Mouse (Mus musculus) megakaryocyte, adult 5-6 weeks (primary cell): ENCODE data around the gene Arhgef3. TPM values are rescaled to one million over a fixed set of nuclear protein-coding genes. Genes with fewer than 3 reads are reported as not detected.

Experiments
- ATAC-seq: 2 replicates; pipeline ENCODE4 v1.8.0; 2016; ENCODE audit warnings: mild to moderate bottlenecking, inconsistent platforms; ENCODE audit not compliant: poor library complexity, severe bottlenecking
- total RNA-seq, 2 experiments: library from RNA; stranded (forward) in 1 of 2; stranded (reverse) in 1 of 2; fragments of 153-499, 151-499 nt in 1 of 2; fragments of 221-1000, 200-1000 nt in 1 of 2; gene quantifications; 2 replicates each; pipeline versions ENCODE4 v1.2.3 to v1.2.4; 2015 to 2017

The Arhgef3 gene
- total RNA-seq, 2 experiments from 2014 or later, result 40.5 to 58.8 TPM

GRCm38 (mm10) chr14:27108748-27109504 lies 5.8 kb upstream of the Arhgef3 start:
- ATAC-seq, result no peak

- ATAC-seq, result no peak
Observed at GRCm38 (mm10) chr14:27115275-27115660, 569 bp downstream of the Arhgef3 start.

- ATAC-seq, result no peak
Observed at GRCm38 (mm10) chr14:27115991-27116390, 1.3 kb downstream of the Arhgef3 start.

- ATAC-seq, result peak; percentile 57
Observed at GRCm38 (mm10) chr14:27116577-27117165, 2.0 kb downstream of the Arhgef3 start.

GRCm38 (mm10) chr14:27118546-27118945 lies 3.8 kb downstream of the Arhgef3 start:
- ATAC-seq, result no peak

- no peak for ATAC-seq
Observed at GRCm38 (mm10) chr14:27122646-27123045, 7.9 kb downstream of the Arhgef3 start.

- 0 out of 2 replicates have a peak, but pooled peaks have one; percentile 18 for ATAC-seq
Observed at GRCm38 (mm10) chr14:27123543-27123942, 8.8 kb downstream of the Arhgef3 start.

- no peak for ATAC-seq
Observed at GRCm38 (mm10) chr14:27130031-27130430, 15.3 kb downstream of the Arhgef3 start.

GRCm38 (mm10) chr14:27130676-27131075 lies 16.0 kb downstream of the Arhgef3 start:
- ATAC-seq, result no peak

GRCm38 (mm10) chr14:27131521-27131920 lies 16.8 kb downstream of the Arhgef3 start:
- ATAC-seq, result no peak

GRCm38 (mm10) chr14:27138891-27139290 lies 24.2 kb downstream of the Arhgef3 start:
- no peak for ATAC-seq

- ATAC-seq, result no peak
Observed at GRCm38 (mm10) chr14:27139968-27140367, 25.3 kb downstream of the Arhgef3 start.

- no peak for ATAC-seq
Observed at GRCm38 (mm10) chr14:27141486-27141885, 26.8 kb downstream of the Arhgef3 start.

GRCm38 (mm10) chr14:27142680-27143079 lies 28.0 kb downstream of the Arhgef3 start:
- ATAC-seq, result peak; percentile 76

GRCm38 (mm10) chr14:27145171-27146045 lies 30.7 kb downstream of the Arhgef3 start:
- no peak for ATAC-seq

GRCm38 (mm10) chr14:27147726-27148125 lies 33.0 kb downstream of the Arhgef3 start:
- ATAC-seq, result no peak

- ATAC-seq, result no peak
Observed at GRCm38 (mm10) chr14:27149401-27149800, 34.7 kb downstream of the Arhgef3 start.

- no peak for ATAC-seq
Observed at GRCm38 (mm10) chr14:27150011-27150640, 35.4 kb downstream of the Arhgef3 start.

- no peak for ATAC-seq
Observed at GRCm38 (mm10) chr14:27151432-27151831, 36.7 kb downstream of the Arhgef3 start.

- no peak for ATAC-seq
Observed at GRCm38 (mm10) chr14:27155088-27155487, 40.4 kb downstream of the Arhgef3 start.

GRCm38 (mm10) chr14:27156032-27156431 lies 41.3 kb downstream of the Arhgef3 start:
- no peak for ATAC-seq
